Mouse (Mus musculus) monocyte, adult 2 months (primary cell): Measurements from ENCODE around the gene Krt25.

Experiments
- DNase-seq, 2 experiments: peaks; one replicate each; pipeline ENCODE4 v3.0.0; 2022; ENCODE audit warnings: low spot score in 2 of 2, low read depth in 1 of 2

Krt25 gene

DNA sequence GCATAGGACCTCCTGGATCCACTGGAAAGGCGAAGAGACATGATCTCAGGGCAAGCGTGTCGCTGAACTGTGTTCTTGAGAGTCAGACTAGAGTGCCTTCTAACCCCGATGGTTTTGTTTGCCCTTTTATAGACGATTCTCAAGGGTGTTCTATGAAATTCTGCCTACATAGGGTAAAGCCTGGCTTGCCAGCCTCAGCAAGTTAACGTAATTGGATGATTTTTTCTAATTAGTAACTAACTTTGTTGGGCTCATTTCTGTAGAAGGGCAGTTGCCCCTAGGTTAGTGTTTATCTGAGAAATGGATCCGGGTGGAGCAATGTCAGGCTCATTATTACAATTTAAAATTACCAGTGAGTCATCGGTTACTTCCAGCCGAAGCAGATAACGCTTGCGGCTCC, at the start of gene Krt25:
Gene Krt25, minus strand, starts transcription at position 101 of the 400 bp plus-strand sequence.
- DNase-seq, result no peak

- DNase-seq, result no peak
These were observed 47.2 kb upstream of the Krt25 start for GRCm38 (mm10) chr11:99369853-99370451.

DNA sequence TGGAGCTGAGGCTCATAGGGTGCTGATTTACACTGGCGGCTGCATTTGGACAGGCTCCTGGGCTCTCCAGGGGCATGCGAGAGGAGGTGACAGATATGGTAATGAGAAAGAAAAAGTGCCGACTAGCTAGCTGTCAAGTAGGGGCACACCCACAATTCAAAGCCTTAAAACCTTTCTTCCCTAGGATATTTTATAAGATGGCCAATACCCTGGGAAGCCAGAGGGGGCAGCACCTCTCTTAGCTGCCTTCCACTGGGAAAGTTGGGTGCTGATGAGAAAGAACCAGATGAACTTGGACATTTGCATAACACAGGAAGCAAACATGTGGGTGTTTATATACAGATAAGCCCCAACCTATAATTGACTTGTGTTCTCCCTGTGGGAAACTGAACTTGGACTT, 46.5 kb upstream of the Krt25 start:
- DNase-seq, result no peak

DNA sequence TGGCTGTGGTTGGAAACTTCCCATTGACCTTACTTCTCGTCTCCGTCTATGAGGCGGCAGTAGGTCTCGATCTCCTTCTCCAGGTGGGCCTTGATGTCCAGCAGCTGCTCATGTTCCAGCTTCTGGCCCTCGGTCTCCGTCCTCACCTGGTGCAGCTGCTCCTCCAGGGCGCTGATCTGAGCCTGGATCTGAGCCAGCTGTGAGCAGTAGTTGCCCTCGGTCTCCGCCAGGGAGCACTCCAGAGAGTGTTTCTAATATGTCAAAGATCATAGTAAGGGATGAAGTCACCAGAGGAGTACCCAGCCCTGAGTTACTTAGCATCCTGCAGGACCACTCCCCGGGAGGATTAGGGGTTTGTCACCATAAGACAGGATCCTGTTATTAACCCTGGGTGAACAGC, 44.0 kb upstream of the Krt25 start:
- DNase-seq, result no peak

- no peak for DNase-seq
These were observed 41.7 kb upstream of the Krt25 start for GRCm38 (mm10) chr11:99364412-99364811.

GRCm38 (mm10) chr11:99361423-99361822, 38.7 kb upstream of the Krt25 start:
- no peak for DNase-seq

DNA sequence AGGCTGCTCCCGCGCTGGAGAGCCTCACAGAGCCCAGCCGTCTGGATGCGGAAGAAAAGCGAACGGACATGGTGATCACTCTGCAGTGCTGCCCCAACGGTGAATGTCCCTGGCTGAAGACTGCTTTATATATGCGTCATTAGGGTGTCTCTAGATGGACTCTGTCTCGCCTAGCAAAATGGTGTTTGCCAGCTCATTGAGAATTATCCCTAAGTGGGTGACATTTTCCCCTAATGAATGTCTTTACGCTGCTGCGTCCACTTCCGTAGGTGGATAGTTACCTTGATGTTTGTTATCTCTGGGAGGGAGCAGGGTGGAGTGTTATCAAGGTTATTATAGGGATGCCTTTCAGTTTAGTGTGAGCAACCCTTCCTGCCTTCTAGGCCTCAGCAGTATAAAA, 28.3 kb upstream of the Krt25 start, which contains the start of gene Krt27:
Gene Krt27, minus strand, starts transcription at position 101 of the 400 bp plus-strand sequence.
- no peak for DNase-seq

- DNase-seq, result no peak
These were observed 16.6 kb upstream of the Krt25 start for GRCm38 (mm10) chr11:99339299-99339847.

- DNase-seq, result no peak
These were observed 15.1 kb upstream of the Krt25 start, which contains the start of gene Krt26 for GRCm38 (mm10) chr11:99337866-99338265. Krt26 (minus strand) TSS chr11:99337966.

DNA sequence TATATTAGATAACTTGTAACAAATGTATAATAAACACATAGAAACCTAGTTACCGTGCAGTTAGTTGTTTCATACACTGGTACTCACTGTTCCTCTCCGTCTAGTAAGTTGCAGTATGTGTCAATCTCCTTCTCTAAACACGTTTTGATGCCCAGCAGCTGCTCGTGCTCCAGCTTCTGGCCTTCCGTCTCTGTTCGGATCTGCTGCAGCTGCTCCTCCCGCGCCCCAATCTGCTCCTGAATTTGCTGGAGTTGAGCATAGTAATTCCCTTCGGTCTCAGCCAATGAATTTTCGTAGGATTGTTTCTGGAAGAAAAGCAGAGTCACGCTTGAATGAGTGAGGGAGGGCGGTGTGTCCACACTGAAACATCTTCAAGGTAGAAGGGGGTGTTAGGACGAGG, 10.7 kb upstream of the Krt25 start:
- no peak for DNase-seq

GRCm38 (mm10) chr11:99329655-99330054, 6.9 kb upstream of the Krt25 start:
- DNase-seq, result no peak

DNA sequence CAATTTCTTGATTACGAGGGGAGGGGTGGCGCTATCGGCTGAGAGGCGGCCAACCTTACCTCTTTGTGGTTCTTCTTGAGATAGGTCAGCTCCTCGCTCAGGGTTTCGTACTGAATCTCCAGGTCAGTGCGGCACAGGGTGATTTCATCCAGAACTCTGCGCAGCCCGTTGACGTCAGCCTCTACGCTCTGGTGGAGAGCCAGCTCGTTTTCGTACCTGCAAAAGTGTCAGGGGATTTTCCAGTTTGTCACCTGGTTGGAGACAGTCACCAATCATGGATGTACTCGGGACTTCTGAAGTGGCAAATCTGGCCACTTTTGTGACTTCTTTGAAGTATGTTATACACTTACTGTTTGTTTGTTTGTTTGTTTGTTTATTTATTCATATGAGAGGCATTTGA, 1.7 kb downstream of the Krt25 start:
- no peak for DNase-seq

- no peak for DNase-seq
These were observed 3.6 kb downstream of the Krt25 start for GRCm38 (mm10) chr11:99319127-99319526.

GRCm38 (mm10) chr11:99316543-99316942, 6.2 kb downstream of the Krt25 start:
- DNase-seq, result no peak

- no peak for DNase-seq
These were observed 8.2 kb downstream of the Krt25 start for GRCm38 (mm10) chr11:99314594-99314993.

GRCm38 (mm10) chr11:99310882-99311281, 11.9 kb downstream of the Krt25 start:
- no peak for DNase-seq

DNA sequence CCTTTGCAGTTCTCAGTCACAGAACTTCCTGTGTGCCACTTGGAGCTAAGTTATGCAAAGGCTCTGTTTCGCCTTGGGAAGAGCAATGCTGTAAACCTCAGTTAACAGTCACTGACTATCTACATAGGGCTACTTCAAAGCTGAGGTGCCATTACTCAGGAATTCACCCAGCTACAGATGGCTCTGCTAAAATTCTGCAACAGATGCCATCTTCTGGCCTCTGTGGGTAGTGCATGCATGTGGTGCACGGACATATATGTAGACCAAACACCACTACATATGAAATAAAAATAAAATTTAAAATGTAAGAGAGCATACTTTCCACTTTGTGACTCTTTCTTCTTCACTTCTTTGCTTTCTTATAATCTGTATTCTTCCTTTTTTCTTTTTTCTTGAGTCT, 15.2 kb downstream of the Krt25 start:
- peak in 1 of 2 experiments; percentile 18 for DNase-seq

- DNase-seq, result no peak
These were observed 27.7 kb downstream of the Krt25 start for GRCm38 (mm10) chr11:99295039-99295438.

DNA sequence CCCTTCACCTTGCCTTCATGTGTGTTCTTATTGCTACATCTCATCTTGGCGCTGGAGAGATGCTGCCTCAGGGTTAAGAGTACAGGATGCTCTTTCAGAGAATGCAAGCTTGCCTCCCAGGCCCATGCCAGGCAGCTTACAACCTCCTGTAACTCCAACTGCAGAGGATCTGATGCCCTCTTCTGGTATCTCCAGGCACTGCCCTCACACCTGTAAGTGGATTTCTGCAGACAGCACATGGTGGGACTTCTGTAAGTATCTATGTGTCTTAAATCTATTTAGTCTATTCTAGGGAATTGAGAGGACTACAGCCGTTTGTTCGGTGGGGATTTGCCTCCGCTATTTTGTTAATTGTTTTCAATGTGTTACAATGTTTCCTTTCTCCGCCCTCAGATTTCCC, 29.9 kb downstream of the Krt25 start:
- DNase-seq, result no peak

DNA sequence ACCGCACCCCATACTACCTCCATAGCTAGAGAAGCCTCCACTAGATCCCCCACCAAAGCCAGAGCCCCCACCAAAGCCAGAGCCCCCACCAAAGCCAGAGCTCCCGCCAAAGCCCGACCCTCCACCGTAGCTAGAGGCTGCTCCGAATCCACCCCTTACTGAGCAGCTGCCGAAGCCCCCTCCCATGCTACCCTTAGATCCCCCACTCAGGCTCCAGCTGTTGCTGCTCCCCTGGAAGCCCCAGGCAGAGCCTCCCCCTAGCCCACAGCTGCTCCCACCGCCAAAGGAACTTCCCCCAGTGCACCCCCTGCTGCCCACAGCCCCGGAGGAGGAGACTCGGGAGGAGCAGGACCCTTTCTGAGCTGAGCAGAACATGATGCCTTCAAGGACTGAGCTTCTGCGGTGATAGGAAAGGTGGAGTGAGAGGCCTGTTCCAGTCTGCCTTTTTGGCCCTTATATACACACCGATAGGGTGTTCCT, 37.9 kb downstream of the Krt25 start, which contains the start of gene Krt24:
Gene Krt24, minus strand, starts transcription at position 430 of the 480 bp plus-strand sequence.
- DNase-seq, result no peak

DNA sequence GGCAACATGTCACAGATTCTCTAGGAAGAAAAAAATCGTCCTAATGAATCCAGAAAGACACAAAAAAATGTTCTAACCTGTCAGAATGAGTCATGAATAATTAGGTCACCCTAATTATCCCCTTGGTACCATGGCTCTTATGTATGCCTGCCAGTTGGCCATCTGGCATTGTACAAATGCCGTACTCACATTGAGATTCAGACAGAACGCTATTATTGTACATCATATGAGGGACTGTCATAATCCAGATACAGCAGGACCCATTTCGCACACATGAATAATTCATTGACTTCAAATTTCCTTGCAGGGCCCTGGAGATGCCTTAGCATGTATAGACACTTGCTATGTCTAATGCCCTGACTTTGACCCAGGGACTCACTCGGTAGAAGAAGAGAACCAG, 38.7 kb downstream of the Krt25 start:
- DNase-seq, result no peak

GRCm38 (mm10) chr11:99283334-99283733, 39.4 kb downstream of the Krt25 start:
- no peak for DNase-seq

DNA sequence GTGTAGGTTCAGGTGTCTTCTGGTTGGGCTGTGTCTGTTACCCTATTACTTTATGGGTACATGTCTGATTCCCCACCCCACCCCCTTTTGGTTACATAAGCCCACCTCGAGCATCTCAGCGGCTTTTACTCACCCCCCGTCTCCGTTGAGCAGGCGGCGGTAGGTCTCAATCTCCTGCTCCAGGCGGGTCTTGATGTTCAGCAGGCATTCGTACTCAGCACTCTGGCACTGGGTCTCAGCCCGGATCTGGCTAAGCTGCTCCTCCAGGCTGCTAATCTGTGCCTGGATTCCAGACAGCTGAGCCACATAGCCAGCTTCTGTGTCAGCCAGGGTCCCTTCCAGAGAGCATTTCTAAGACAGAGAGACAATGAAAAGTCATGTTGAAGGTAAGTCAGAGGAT, 41.6 kb downstream of the Krt25 start:
- DNase-seq, result no peak
